Mouse (Mus musculus) cerebellum, adult 18-20 months (tissue): ENCODE results near the gene Clrn2.

Experiments
- DNase-seq, 2 experiments: peaks; one replicate each; pipeline ENCODE4 v3.0.0; 2021

Clrn2 gene

GRCm38 (mm10) chr5:45454456-45454855, 905 bp downstream of the Clrn2 start:
- DNase-seq: no peak

- no peak for DNase-seq
These were observed 19.4 kb downstream of the Clrn2 start for GRCm38 (mm10) chr5:45472880-45473450.

- no peak for DNase-seq
These were observed 20.0 kb downstream of the Clrn2 start for GRCm38 (mm10) chr5:45473521-45473920.

- DNase-seq: peak; percentile 39 to 54
These were observed 20.7 kb downstream of the Clrn2 start for GRCm38 (mm10) chr5:45474215-45474614.

DNA sequence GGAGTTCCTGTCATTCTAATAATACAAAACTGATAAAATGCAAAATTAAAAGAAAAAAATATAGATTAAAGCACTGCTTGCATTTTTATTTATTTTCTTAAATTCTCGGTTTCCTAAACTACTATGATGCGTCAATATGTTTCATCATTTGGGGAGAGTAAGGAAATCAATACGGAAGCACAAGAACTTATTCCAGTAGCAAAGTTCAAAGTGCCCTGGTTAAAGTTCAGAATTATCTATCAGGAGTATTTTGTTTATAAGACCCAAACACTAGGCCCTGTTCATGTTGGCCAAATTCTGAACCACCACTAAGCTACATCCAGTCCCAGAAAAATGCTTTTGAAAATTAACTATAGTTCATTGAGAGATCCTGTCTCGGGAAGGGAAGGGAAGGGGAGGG, 21.2 kb downstream of the Clrn2 start:
- no peak for DNase-seq

DNA sequence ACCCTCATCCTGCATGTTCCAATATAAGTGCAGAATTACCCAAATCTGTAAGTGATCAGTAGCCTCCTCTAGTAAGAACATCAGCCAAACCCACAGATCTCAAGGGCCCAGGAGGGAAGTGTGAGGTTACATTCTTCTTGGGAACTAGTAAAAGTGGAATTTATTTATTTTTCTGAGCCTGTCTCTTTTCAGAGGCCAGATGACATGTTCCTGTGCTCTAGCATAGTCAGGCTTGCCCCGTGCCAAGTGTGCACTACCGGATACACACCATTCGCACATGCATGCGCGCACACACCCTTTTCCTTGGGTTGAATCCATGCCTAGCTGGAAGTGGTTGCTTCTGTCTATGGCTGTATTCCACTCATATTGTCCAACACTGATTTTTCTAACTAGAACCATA, 22.2 kb downstream of the Clrn2 start:
- DNase-seq: no peak

DNA sequence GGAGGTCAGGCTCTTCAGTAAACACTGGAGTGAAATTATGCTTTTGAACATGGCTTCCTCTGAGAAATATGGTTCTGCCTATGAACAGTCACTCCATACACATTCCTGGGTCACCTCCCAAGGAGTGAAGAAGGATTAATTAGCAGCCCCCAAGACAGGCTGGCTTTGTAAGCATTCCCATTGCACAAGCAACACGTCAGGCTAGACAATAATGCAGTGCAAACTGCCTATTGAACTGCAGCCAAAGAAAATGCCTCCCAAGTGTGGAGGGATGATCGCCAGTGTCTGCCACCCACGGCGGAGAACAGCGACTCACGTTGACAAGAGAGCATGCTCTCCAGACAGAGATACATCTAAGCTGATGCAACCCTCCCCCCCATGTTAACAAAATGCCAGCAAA, 22.7 kb downstream of the Clrn2 start:
- DNase-seq: no peak

GRCm38 (mm10) chr5:45477601-45478000, 24.1 kb downstream of the Clrn2 start:
- no peak for DNase-seq

GRCm38 (mm10) chr5:45480066-45480465, 26.5 kb downstream of the Clrn2 start:
- DNase-seq: no peak

GRCm38 (mm10) chr5:45481125-45481524, 27.6 kb downstream of the Clrn2 start:
- DNase-seq: no peak

- DNase-seq: no peak
These were observed 29.1 kb downstream of the Clrn2 start for GRCm38 (mm10) chr5:45482607-45483006.

GRCm38 (mm10) chr5:45483654-45484053, 30.1 kb downstream of the Clrn2 start:
- no peak for DNase-seq

GRCm38 (mm10) chr5:45491776-45492175, 38.2 kb downstream of the Clrn2 start:
- DNase-seq: no peak

DNA sequence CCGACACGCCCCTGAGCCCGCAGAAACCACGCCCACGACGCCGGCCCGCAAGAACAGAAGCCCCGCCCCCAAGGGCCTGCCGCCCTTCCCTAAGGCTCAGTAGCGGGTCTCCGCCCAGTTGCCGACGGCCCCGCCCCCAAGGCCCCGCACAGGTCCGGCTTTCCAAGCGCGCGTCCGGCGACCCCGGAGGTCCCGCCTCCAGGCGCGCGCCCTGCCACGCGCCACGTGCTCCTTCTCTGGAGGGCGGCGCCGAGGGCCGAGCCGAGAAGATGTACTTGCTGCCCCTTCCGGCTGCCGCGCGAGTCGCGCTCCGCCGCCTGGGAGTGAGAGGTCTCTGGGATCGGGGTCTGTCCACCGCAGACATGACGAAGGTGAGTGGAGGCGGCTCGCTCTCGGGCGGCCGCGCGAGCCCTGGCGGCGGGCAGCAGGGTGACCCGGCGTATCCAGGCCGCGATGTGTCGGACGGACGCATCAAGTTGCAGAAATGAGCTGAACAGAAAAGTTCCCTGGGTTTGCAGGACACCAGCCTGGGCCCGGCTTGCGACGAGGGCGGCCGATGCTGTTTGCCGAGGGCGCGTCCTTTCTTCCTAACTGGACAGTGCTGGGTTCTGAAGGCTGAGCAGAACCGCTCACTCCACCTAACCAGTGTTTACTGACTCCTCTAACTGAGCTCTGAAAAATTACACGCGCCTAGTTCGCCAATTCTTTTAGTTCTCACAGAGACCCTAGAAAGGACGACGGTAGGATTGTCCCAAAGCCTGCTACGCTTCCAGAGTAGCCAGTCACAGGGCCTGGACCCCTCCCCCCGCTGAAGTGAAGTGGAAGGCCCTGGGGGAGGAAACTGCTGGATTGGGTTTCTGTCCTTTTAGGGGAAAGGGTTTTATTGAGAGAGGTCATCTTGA, 39.9 kb downstream of the Clrn2 start, which contains the start of gene Lap3:
TSS of gene Lap3 (plus strand) at position 184 of the 902 bp plus-strand sequence.
- peak; percentile 98 to 99 for DNase-seq

DNA sequence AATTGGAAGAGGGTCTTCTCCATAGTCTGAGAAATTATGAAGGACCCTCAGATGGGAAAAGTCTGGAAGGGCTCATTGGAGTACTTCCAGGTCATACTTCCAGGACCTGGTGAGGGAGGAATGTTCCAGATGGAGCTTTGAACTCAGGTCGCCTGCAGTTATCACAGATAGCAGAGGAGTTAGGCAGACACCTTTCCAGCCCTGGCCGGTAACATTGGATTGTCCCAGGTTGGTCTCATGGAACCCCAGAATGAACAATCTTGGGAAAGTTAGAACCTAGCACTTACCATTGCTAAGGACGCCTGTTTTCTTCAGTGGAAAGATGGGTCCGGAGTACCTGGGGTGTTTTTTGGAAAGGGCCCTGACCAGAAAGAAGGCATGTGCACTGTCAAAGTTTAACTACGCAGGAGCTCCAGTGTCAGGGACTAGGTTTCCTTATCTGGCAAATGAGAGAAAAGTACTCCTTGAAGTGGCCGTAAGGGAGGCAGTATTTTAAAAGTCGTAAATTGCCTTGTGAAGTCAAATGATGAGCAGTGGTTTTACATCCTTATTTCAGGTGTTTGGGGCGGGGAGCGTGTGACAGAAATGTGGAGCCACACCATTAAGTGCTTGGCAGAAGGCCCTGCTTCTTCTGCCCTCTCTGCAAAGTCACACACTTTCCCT, 40.7 kb downstream of the Clrn2 start:
- no peak for DNase-seq

DNA sequence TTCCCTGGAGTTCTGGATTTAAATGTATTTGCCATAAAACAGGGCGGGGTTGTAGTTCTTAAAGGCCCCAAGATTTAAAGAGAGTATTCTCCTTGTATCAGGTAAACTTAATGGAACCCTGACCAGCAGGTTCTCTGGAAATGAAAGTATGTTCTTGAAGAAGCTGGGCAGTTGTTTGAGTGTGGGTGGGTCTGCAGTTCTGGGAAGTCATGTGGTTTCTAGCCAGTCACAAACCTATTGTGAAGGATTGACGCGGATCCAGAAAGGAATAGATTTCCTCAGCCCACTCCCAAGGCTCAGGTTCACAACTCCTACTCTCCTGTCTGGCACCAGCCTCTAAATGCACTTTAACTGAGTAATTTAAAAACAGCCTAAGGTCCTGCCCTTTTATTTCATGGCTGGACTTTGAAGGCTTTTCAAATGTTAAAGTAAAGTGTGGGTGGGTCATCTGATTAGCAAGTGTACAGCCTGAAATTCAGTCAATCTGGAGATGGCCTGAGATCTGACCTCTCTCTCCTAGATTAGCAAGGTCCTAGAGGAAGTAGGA, 42.0 kb downstream of the Clrn2 start:
- no peak for DNase-seq

DNA sequence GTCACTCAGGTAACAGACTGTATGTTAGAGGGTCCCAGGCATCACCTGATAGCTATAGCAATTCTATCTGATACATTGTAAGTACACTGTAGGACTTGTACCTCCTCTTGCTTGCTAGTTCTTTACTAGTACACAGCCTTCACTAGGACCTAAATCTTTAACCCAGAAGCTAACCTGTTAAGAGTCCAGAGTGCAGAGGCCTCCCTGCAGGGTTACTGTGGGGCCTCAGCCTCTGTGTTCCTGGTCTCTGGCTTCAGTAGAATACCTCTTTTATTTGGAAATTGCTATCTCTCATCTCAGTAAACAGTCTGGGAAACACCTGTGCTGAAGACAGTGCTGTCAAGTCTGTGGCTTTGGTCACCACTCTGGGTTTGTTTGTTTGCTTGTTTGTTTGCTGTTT, 42.5 kb downstream of the Clrn2 start:
- DNase-seq: no peak

- DNase-seq: no peak
These were observed 42.9 kb downstream of the Clrn2 start for GRCm38 (mm10) chr5:45496479-45496878.

GRCm38 (mm10) chr5:45496930-45497550, 43.5 kb downstream of the Clrn2 start:
- no peak for DNase-seq

DNA sequence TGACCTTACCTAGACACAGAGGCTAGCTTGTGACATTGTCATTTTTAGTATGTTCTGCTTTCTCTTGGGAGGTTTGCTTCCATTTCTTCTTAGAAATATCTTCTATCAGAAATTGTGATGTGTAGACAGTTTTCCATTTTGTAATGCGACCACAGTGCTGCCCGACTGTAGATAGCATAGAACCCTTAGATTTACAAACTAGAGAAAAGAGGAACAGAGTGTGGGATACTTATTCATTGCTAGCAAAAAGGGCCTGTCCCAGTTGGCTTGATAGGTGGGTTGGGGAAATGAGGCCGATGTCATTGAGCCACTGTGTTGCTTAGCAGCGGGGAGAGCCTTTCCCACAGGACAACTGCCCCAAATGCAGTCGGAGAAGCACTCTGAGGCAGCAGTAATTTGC, 44.0 kb downstream of the Clrn2 start:
- no peak for DNase-seq

DNA sequence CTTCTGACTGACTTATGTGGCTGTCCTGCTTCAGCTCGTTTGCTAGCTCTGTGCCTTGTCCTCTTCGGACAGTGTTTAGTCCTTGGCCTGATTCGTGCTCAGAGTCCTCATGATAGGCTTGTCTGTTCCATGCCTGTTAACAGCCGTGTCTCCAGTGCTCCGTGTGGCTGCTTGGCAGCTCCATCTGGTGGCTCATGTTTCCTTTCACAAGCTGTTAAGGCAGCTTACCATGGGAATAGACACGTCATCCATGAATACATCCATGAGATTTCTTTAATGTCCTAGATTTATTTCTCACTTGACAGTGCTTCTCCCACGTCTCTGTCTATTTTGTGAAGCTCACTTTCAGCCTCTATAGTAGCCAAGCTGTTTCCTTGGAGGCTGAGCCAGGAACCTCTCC, 56.5 kb downstream of the Clrn2 start:
- DNase-seq: no peak

- DNase-seq: no peak
These were observed 59.4 kb downstream of the Clrn2 start for GRCm38 (mm10) chr5:45512908-45513307.

- DNase-seq: no peak
These were observed 60.0 kb downstream of the Clrn2 start for GRCm38 (mm10) chr5:45513511-45513910.
